Mouse (Mus musculus): ENCODE measurements around the gene Nme2. TPM values are rescaled to one million over a fixed set of nuclear protein-coding genes. Genes with fewer than 3 reads are reported as not detected.

Nme2 gene
- polyA plus RNA-seq, 1 experiment from 2014 or later, result 300 TPM

GRCm38 (mm10) chr11:93911603-93912002, 44.5 kb downstream of the Nme2 start:
- no peak overlapping the region for H3K4me3 ChIP-seq (ENCODE audit: low read length)
- no peak overlapping the region for H3K4me2 ChIP-seq (ENCODE audit: low read depth, low read length)
- 90% methylated on average over 3 of the region's 3 CpGs for WGBS
- H3K27me3 ChIP-seq (replicated peaks; ENCODE audit: control insufficient read depth, insufficient read depth, low read length), result no peaks in the 10 kb centered on the region
- no peak for ATAC-seq
- no peaks in the 10 kb centered on the region for H3K9me3 ChIP-seq (ENCODE audit: control insufficient read depth, low read length)
- 0 out of 2 replicates have a peak, but pooled peaks cover 5% of the 10 kb centered on the region for H3K36me3 ChIP-seq (ENCODE audit: control insufficient read depth, insufficient read depth, low read length)
- H3K27ac ChIP-seq (ENCODE audit: low read length), result no peak overlapping the region
- H3K9ac ChIP-seq (ENCODE audit: low read depth, low read length), result no peak overlapping the region
- no peaks in the 10 kb centered on the region for H3K4me1 ChIP-seq (ENCODE audit: control insufficient read depth, insufficient read depth, low read length)

- Histone ChIP-seq H3K9me3 (ENCODE audit: control insufficient read depth, low read length) (no peaks in the 10 kb centered on the region), H3K4me2 (ENCODE audit: low read depth, low read length) (no peak overlapping the region), H3K4me3 (ENCODE audit: low read length) (no peak overlapping the region), H3K36me3 (ENCODE audit: control insufficient read depth, insufficient read depth, low read length) (0 out of 2 replicates have a peak, but pooled peaks cover 5% of the 10 kb centered on the region), H3K9ac (ENCODE audit: low read depth, low read length) (no peak overlapping the region), H3K27ac (ENCODE audit: low read length) (no peak overlapping the region), H3K4me1 (ENCODE audit: control insufficient read depth, insufficient read depth, low read length) (no peaks in the 10 kb centered on the region), H3K27me3 (replicated peaks; ENCODE audit: control insufficient read depth, insufficient read depth, low read length) (no peaks in the 10 kb centered on the region)
- no peak for ATAC-seq
- WGBS, result 81% methylated on average over 9 of the region's 9 CpGs
Measured at GRCm38 (mm10) chr11:93908829-93909228, 47.2 kb downstream of the Nme2 start.

GRCm38 (mm10) chr11:93907839-93908238, 48.2 kb downstream of the Nme2 start:
- Histone ChIP-seq H3K36me3 (ENCODE audit: control insufficient read depth, insufficient read depth, low read length) (0 out of 2 replicates have a peak, but pooled peaks cover 2% of the 10 kb centered on the region), H3K4me2 (ENCODE audit: low read depth, low read length) (no peak overlapping the region), H3K4me1 (ENCODE audit: control insufficient read depth, insufficient read depth, low read length) (no peaks in the 10 kb centered on the region), H3K9ac (ENCODE audit: low read depth, low read length) (no peak overlapping the region), H3K9me3 (ENCODE audit: control insufficient read depth, low read length) (no peaks in the 10 kb centered on the region), H3K27ac (ENCODE audit: low read length) (no peak overlapping the region), H3K27me3 (replicated peaks; ENCODE audit: control insufficient read depth, insufficient read depth, low read length) (no peaks in the 10 kb centered on the region), H3K4me3 (ENCODE audit: low read length) (no peak overlapping the region)
- 76% methylated on average over 3 of the region's 3 CpGs for WGBS
- ATAC-seq, result no peak

GRCm38 (mm10) chr11:93906834-93907233, 49.2 kb downstream of the Nme2 start:
- ATAC-seq, result no peak
- Histone ChIP-seq H3K27ac (ENCODE audit: low read length) (no peak overlapping the region), H3K9ac (ENCODE audit: low read depth, low read length) (no peak overlapping the region), H3K4me3 (ENCODE audit: low read length) (no peak overlapping the region), H3K4me2 (ENCODE audit: low read depth, low read length) (no peak overlapping the region), H3K36me3 (ENCODE audit: control insufficient read depth, insufficient read depth, low read length) (0 out of 2 replicates have a peak, but pooled peaks cover 2% of the 10 kb centered on the region), H3K27me3 (replicated peaks; ENCODE audit: control insufficient read depth, insufficient read depth, low read length) (no peaks in the 10 kb centered on the region), H3K4me1 (ENCODE audit: control insufficient read depth, insufficient read depth, low read length) (no peaks in the 10 kb centered on the region), H3K9me3 (ENCODE audit: control insufficient read depth, low read length) (no peaks in the 10 kb centered on the region)
- 83% methylated on average over 4 of the region's 4 CpGs for WGBS

Other genes with a start within 250 kb of the Nme2 start
- gene Utp18, start 70.5 kb downstream of the Nme2 start, polyA plus RNA-seq (2015; fragmentation: Nextera tagmentation; extraction: Ambion mirVana), result 18.6 and 19.0 TPM in 2 replicates
- gene Mbtd1, start 70.4 kb downstream of the Nme2 start, polyA plus RNA-seq (2015; fragmentation: Nextera tagmentation; extraction: Ambion mirVana), result 17.3 and 18.3 TPM in 2 replicates
- gene Gm20390, start 12.0 kb upstream of the Nme2 start, polyA plus RNA-seq (2015; fragmentation: Nextera tagmentation; extraction: Ambion mirVana), result 415 and 469 TPM in 2 replicates
- 156 and 157 TPM in 2 replicates for gene Nme1, start 12.3 kb upstream of the Nme2 start, polyA plus RNA-seq (2015; fragmentation: Nextera tagmentation; extraction: Ambion mirVana)
- 17.8 and 23.4 TPM in 2 replicates for gene Spag9, start 39.8 kb upstream of the Nme2 start, polyA plus RNA-seq (2015; fragmentation: Nextera tagmentation; extraction: Ambion mirVana)